Mouse (Mus musculus): ENCODE data around the gene Rps6ka6.

DNA sequence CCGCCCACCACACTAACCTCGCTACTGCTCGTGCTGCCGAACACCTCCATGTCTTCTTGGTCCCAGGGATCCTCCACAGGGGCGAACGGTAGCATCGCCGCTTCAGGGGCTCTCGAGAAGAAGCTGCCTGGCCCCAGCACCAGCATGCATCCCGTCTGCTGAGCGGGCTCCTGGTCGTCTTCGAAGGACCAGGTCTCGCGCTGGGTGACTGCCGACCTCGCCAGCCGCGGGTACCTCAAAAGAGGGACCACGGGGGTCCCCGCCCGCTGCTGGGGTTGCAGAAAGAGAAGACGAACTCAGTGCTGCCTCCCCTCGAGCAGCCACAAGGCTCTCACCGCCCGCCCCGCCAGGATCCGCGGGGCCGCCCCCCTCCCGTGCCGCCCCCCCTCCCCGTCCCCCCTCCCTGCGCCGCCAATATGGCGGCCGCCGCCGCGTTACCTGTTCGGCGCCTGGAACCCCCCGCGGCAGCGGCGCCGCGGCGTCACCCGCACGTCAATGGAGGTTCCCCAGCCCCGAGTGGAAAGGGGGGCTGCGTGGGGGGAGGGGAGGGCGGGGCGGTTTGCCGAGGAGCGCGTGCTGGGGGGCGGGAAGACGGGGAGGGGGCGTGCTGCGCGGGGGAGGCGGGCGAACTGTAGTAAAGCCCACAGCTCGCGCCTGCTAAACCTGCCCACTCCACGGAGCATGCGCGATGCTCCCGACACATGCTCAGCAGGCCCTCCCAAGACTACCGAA is 74.8 kb downstream of the Rps6ka6 start:
- TF ChIP-seq POLR2A (IDR thresholded peaks at IDR 0.05; ENCODE audit: extremely low read depth, insufficient read depth, low read length) (no peak), CTCF (IDR thresholded peaks at IDR 0.05; ENCODE audit: low read depth, low read length) (no peak)
